Mouse (Mus musculus) G1E (cell line): ENCODE measurements around the gene Lhb.

Experiments used
- CTCF ChIP-seq: IDR thresholded peaks from 2 replicates; pipeline ENCODE4 v1.5.1; 2012; ENCODE audit warnings: low read depth, low read length, inconsistent platforms, mixed read lengths
- POLR2AphosphoS5 ChIP-seq: IDR thresholded peaks from 2 replicates; pipeline ENCODE4 v1.6.1; 2012; ENCODE audit warnings: low read depth, low read length, inconsistent platforms; ENCODE audit not compliant: insufficient replicate concordance

DNA sequence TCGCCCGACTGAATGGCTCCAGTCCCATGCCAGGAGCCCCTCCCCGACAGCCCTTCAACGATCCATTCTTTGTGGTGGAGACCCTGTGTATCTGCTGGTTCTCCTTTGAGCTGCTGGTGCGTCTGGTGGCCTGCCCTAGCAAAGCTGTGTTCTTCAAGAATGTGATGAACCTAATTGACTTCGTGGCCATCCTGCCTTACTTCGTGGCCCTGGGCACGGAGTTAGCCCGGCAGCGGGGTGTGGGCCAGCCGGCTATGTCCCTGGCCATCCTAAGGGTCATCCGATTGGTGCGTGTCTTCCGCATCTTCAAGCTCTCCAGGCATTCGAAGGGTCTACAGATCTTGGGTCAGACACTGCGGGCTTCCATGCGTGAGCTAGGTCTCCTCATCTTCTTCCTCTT, 11.7 kb upstream of the Lhb start:
- no peak for TF ChIP-seq CTCF
- no peak for TF ChIP-seq POLR2AphosphoS5
